Comparison of ENCODE assay signal across 8 mouse cellular contexts in genomic region chr7:25248018-25248647, GRCm38 (mm10). TPM values are rescaled to one million over a fixed set of nuclear protein-coding genes. Genes with fewer than 3 reads are reported as not detected.
A peak's percentile ranks its signal among the peaks of the same experiment; 100 is the strongest.
DNase-seq lines count a peak whose midpoint lies in the region; ATAC-seq and TF ChIP-seq lines count a peak whose summit lies in the region.

No protein-coding gene starts in this region.

- intact Hi-C loops in left cerebral cortex, postnatal 25 days (cut with DNase I), result loop anchor here (1.0 kb wide), 1 partner anchor 9 kb away; no protein-coding TSS in a partner anchor

- no peak for TF ChIP-seq CTCF in thymus, adult 2 months (IDR thresholded peaks at IDR 0.05; ENCODE audit: borderline replicate concordance, control insufficient read depth, extremely low read depth, insufficient read depth, low read length, poor library complexity)

- no peaks in the 10 kb centered on the region for H3K27me3 ChIP-seq in forebrain, embryonic 10.5 days (ENCODE audit: poor library complexity, severe bottlenecking)
- no peaks in the 10 kb centered on the region for H3K27me3 ChIP-seq in hindbrain, embryonic 12.5 days
- no peaks in the 10 kb centered on the region for H3K27me3 ChIP-seq in midbrain, embryonic 13.5 days
- no peaks in the 10 kb centered on the region for H3K27me3 ChIP-seq in thymus, adult 2 months (ENCODE audit: control insufficient read depth, insufficient read depth, low read length)

- H3K4me3 ChIP-seq in forebrain, embryonic 10.5 days, result peak overlapping the region; percentile 98
- peak overlapping the region; percentile 82 for H3K4me3 ChIP-seq in hindbrain, embryonic 12.5 days
- H3K4me3 ChIP-seq in midbrain, embryonic 13.5 days (replicated peaks), result peak overlapping the region; percentile 79
- H3K4me3 ChIP-seq in thymus, adult 2 months (ENCODE audit: control insufficient read depth, insufficient read depth, low read length), result peak overlapping the region; percentile 95

- TF ChIP-seq POLR2A in thymus, adult 2 months (IDR thresholded peaks at IDR 0.05; ENCODE audit: control insufficient read depth, extremely low read depth, insufficient read depth, low read length, poor library complexity), result no peak

- DNase-seq in adrenal gland, adult 2 months, result peak; percentile 59
- DNase-seq in adrenal gland, adult 18-20 months (ENCODE audit: low spot score in 2 of 2), result no peak
- DNase-seq in NIH3T3 (ENCODE audit: low read depth), result peak; percentile 61
- DNase-seq in forebrain, embryonic 10.5 days (ENCODE audit: extremely low spot score, low spot score), result peak; percentile 55
- DNase-seq in left cerebral cortex, postnatal 25 days (ENCODE audit: low spot score in 2 of 2), result peak; percentile 78 to 93
- no peak for DNase-seq in thymus, adult 2 months

- H3K36me3 ChIP-seq in forebrain, embryonic 10.5 days (replicated peaks), result peaks cover 45% of the 10 kb centered on the region
- H3K36me3 ChIP-seq in hindbrain, embryonic 12.5 days, result peaks cover 15% of the 10 kb centered on the region
- H3K36me3 ChIP-seq in midbrain, embryonic 13.5 days, result 0 out of 2 replicates have a peak, but pooled peaks cover 8% of the 10 kb centered on the region
- no peaks in the 10 kb centered on the region for H3K36me3 ChIP-seq in thymus, adult 2 months (ENCODE audit: control insufficient read depth, insufficient read depth, low read length)

- H3K4me2 ChIP-seq in hindbrain, embryonic 12.5 days (replicated peaks), result peak overlapping the region; percentile 98
- peak overlapping the region; percentile 99 for H3K4me2 ChIP-seq in midbrain, embryonic 13.5 days (replicated peaks)

- H3K27ac ChIP-seq in forebrain, embryonic 10.5 days, result peak overlapping the region; percentile 98
- H3K27ac ChIP-seq in hindbrain, embryonic 12.5 days, result peak overlapping the region; percentile 91
- peak overlapping the region; percentile 88 for H3K27ac ChIP-seq in midbrain, embryonic 13.5 days
- H3K27ac ChIP-seq in thymus, adult 2 months (ENCODE audit: control insufficient read depth, insufficient read depth, low read length), result no peak overlapping the region

- H3K9me3 ChIP-seq in forebrain, embryonic 10.5 days, result no peaks in the 10 kb centered on the region
- no peaks in the 10 kb centered on the region for H3K9me3 ChIP-seq in hindbrain, embryonic 12.5 days (replicated peaks)
- no peaks in the 10 kb centered on the region for H3K9me3 ChIP-seq in midbrain, embryonic 13.5 days

- 1% methylated on average over 18 of the region's 18 CpGs for WGBS in forebrain, embryonic 10.5 days
- WGBS in hindbrain, embryonic 12.5 days, result 0% methylated on average over 18 of the region's 18 CpGs
- 2% methylated on average over 18 of the region's 18 CpGs for WGBS in midbrain, embryonic 13.5 days
- WGBS in thymus, adult 2 months, result 7% methylated on average over 18 of the region's 18 CpGs

- peaks cover 62% of the 10 kb centered on the region for H3K4me1 ChIP-seq in forebrain, embryonic 10.5 days
- peaks cover 48% of the 10 kb centered on the region for H3K4me1 ChIP-seq in hindbrain, embryonic 12.5 days
- peaks cover 50% of the 10 kb centered on the region for H3K4me1 ChIP-seq in midbrain, embryonic 13.5 days (replicated peaks)
- peaks cover 42% of the 10 kb centered on the region for H3K4me1 ChIP-seq in thymus, adult 2 months (replicated peaks; ENCODE audit: control insufficient read depth, insufficient read depth, low read length)

- H3K9ac ChIP-seq in hindbrain, embryonic 12.5 days, result peak overlapping the region; percentile 87
- H3K9ac ChIP-seq in midbrain, embryonic 13.5 days (replicated peaks), result peak overlapping the region; percentile 74

- peak; percentile 31 for ATAC-seq in hindbrain, embryonic 12.5 days (ENCODE audit: low FRiP score)
- peak; percentile 38 for ATAC-seq in midbrain, embryonic 13.5 days

RNA-seq across cellular contexts. Expression of gene Erf, which starts 2.4 kb away (rescaled TPM):
- 10 to 100 TPM; 16.5 to 26.6 TPM for total RNA-seq in adrenal gland, adult 2 months (2021)
- 50.4 and 52.8 TPM in 2 replicates for polyA plus RNA-seq in adrenal gland, adult 2 months (2012; rRNA removed)
- total RNA-seq in adrenal gland, adult 18-20 months (2021), result 10 to 100 TPM; 18.3 to 25.8 TPM
- polyA plus RNA-seq in forebrain, embryonic 10.5 days (2016; fragmentation: Nextera tagmentation; extraction: Ambion mirVana), result 8.4 and 10.1 TPM in 2 replicates
- 10.4 and 13.6 TPM in 2 replicates for polyA plus RNA-seq in hindbrain, embryonic 12.5 days (2016; fragmentation: Nextera tagmentation; extraction: Ambion mirVana)
- total RNA-seq in left cerebral cortex, postnatal 25 days (2021), result 10 to 100 TPM; 65.1 to 75.6 TPM
- 4.4 and 5.7 TPM in 2 replicates for polyA plus RNA-seq in midbrain, embryonic 13.5 days (2015; fragmentation: Nextera tagmentation; extraction: Ambion mirVana)
- 59.4 and 60.4 TPM in 2 replicates for polyA plus RNA-seq in thymus, adult 2 months (2012; rRNA removed)

RNA-seq across cellular contexts. Expression of gene Gsk3a, which starts 10.5 kb away (rescaled TPM):
- total RNA-seq in adrenal gland, adult 2 months (2021), result 100 to 1,000 TPM in 1 of 2 experiments, 10 to 100 TPM in 1; 98.9 to 107 TPM
- 121 and 150 TPM in 2 replicates for polyA plus RNA-seq in adrenal gland, adult 2 months (2012; rRNA removed)
- total RNA-seq in adrenal gland, adult 18-20 months (2021), result 100 to 1,000 TPM in 1 of 2 experiments, 10 to 100 TPM in 1; 96.7 to 101 TPM
- polyA plus RNA-seq in forebrain, embryonic 10.5 days (2016; fragmentation: Nextera tagmentation; extraction: Ambion mirVana), result 10.7 and 10.8 TPM in 2 replicates
- 17.2 and 19.6 TPM in 2 replicates for polyA plus RNA-seq in hindbrain, embryonic 12.5 days (2016; fragmentation: Nextera tagmentation; extraction: Ambion mirVana)
- 100 to 1,000 TPM; 213 to 224 TPM for total RNA-seq in left cerebral cortex, postnatal 25 days (2021)
- polyA plus RNA-seq in midbrain, embryonic 13.5 days (2015; fragmentation: Nextera tagmentation; extraction: Ambion mirVana), result 13.7 and 15.9 TPM in 2 replicates
- 332 and 343 TPM in 2 replicates for polyA plus RNA-seq in thymus, adult 2 months (2012; rRNA removed)

RNA-seq across cellular contexts. Expression of gene Cic, which starts 19.4 kb away (rescaled TPM):
- total RNA-seq in adrenal gland, adult 2 months (2021), result 100 to 1,000 TPM; 102 to 108 TPM
- 111 and 123 TPM in 2 replicates for polyA plus RNA-seq in adrenal gland, adult 2 months (2012; rRNA removed)
- total RNA-seq in adrenal gland, adult 18-20 months (2021), result 100 to 1,000 TPM in 1 of 2 experiments, 10 to 100 TPM in 1; 96.8 to 123 TPM
- 19.4 and 20.6 TPM in 2 replicates for polyA plus RNA-seq in forebrain, embryonic 10.5 days (2016; fragmentation: Nextera tagmentation; extraction: Ambion mirVana)
- 41.1 and 42.4 TPM in 2 replicates for polyA plus RNA-seq in hindbrain, embryonic 12.5 days (2016; fragmentation: Nextera tagmentation; extraction: Ambion mirVana)
- total RNA-seq in left cerebral cortex, postnatal 25 days (2021), result 100 to 1,000 TPM; 211 to 223 TPM
- 37.6 and 44.2 TPM in 2 replicates for polyA plus RNA-seq in midbrain, embryonic 13.5 days (2015; fragmentation: Nextera tagmentation; extraction: Ambion mirVana)
- polyA plus RNA-seq in thymus, adult 2 months (2012; rRNA removed), result 270 and 297 TPM in 2 replicates

RNA-seq across cellular contexts. Expression of gene Zfp526, which starts 26.9 kb away (rescaled TPM):
- total RNA-seq in adrenal gland, adult 2 months (2021), result 10 to 100 TPM in 1 of 2 experiments, 1 to 10 TPM in 1; 9.9 to 10.4 TPM
- polyA plus RNA-seq in adrenal gland, adult 2 months (2012; rRNA removed), result 16.3 and 19.9 TPM in 2 replicates
- total RNA-seq in adrenal gland, adult 18-20 months (2021), result 10 to 100 TPM in 1 of 2 experiments, 1 to 10 TPM in 1; 8.4 to 10.2 TPM
- polyA plus RNA-seq in forebrain, embryonic 10.5 days (2016; fragmentation: Nextera tagmentation; extraction: Ambion mirVana), result 2.6 and 2.9 TPM in 2 replicates
- polyA plus RNA-seq in hindbrain, embryonic 12.5 days (2016; fragmentation: Nextera tagmentation; extraction: Ambion mirVana), result 2.3 and 2.9 TPM in 2 replicates
- total RNA-seq in left cerebral cortex, postnatal 25 days (2021), result 10 to 100 TPM in 1 of 2 experiments, 1 to 10 TPM in 1; 10.0 to 11.1 TPM
- 2.2 and 2.6 TPM in 2 replicates for polyA plus RNA-seq in midbrain, embryonic 13.5 days (2015; fragmentation: Nextera tagmentation; extraction: Ambion mirVana)
- polyA plus RNA-seq in thymus, adult 2 months (2012; rRNA removed), result 38.2 and 46.5 TPM in 2 replicates

RNA-seq across cellular contexts. Expression of gene Dedd2, which starts 27.7 kb away (rescaled TPM):
- total RNA-seq in adrenal gland, adult 2 months (2021), result 10 to 100 TPM; 15.6 to 17.9 TPM
- polyA plus RNA-seq in adrenal gland, adult 2 months (2012; rRNA removed), result 36.3 and 39.5 TPM in 2 replicates
- total RNA-seq in adrenal gland, adult 18-20 months (2021), result 10 to 100 TPM; 24.0 to 27.0 TPM
- polyA plus RNA-seq in forebrain, embryonic 10.5 days (2016; fragmentation: Nextera tagmentation; extraction: Ambion mirVana), result 8.8 and 10.7 TPM in 2 replicates
- 11.9 and 13.9 TPM in 2 replicates for polyA plus RNA-seq in hindbrain, embryonic 12.5 days (2016; fragmentation: Nextera tagmentation; extraction: Ambion mirVana)
- total RNA-seq in left cerebral cortex, postnatal 25 days (2021), result 10 to 100 TPM; 24.1 to 25.4 TPM
- 12.5 and 13.3 TPM in 2 replicates for polyA plus RNA-seq in midbrain, embryonic 13.5 days (2015; fragmentation: Nextera tagmentation; extraction: Ambion mirVana)
- 93.6 and 102 TPM in 2 replicates for polyA plus RNA-seq in thymus, adult 2 months (2012; rRNA removed)

Comparison
In these comparisons a context has a peak if more than half of its experiments do, and no peak if none do; other contexts are left out.
1. DNase-seq: peak in adrenal gland, adult 2 months (single experiment), NIH3T3 (single experiment), forebrain, embryonic 10.5 days (single experiment) and left cerebral cortex, postnatal 25 days (2 of 2); none in adrenal gland, adult 18-20 months (0 of 2) and thymus, adult 2 months (single experiment).
2. Peak in every context shown above with its lines, with median percentiles within 50 percentile points of each other: H3K4me3 ChIP-seq.